In the genomic region with DNA sequence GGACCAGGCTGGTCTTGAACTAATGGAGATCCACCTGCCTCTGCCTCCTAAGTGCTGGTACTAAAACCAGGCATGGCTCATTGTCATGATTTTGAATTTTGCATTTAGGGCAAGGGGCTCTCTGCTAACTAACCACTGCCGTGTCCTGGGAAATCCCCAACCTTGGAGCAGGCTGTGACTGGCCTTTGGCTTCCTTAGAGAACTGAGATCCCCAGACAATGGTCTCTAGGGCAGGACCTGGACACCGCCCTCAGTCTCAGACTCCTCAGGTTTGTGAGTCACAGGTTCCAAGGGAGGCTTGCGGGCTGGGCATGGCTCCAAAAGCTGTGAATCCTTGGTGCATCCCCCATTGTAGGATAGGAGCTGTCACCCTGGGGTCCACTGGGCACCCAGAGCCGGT, we compare ENCODE assay signal across 16 mouse cellular contexts. TPM values are rescaled to one million over a fixed set of nuclear protein-coding genes. Genes with fewer than 3 reads are reported as not detected.
"Had no signal": no experiment of that assay in that cellular context is flagged by ENCODE, and none has a peak within 500 bp of the region (broad histone marks: within the 10 kb centered on the region; RNA-seq: fewer than 3 reads in every experiment).

No protein-coding gene starts in this region.

- H3K4me2 ChIP-seq: limb, embryonic 13.5 days; liver, embryonic 15.5 days; neural tube, embryonic 12.5 days had no signal

- H3K4me1 ChIP-seq: limb, embryonic 13.5 days; neural tube, embryonic 12.5 days had no signal

- H3K9ac ChIP-seq: limb, embryonic 13.5 days; liver, embryonic 15.5 days; neural tube, embryonic 12.5 days had no signal

- H3K27ac ChIP-seq: kidney, postnatal 0 days; limb, embryonic 13.5 days; liver, embryonic 15.5 days; neural tube, embryonic 12.5 days; stomach, postnatal 0 days had no signal

- H3K4me3 ChIP-seq: limb, embryonic 13.5 days; liver, embryonic 15.5 days; myocyte; neural tube, embryonic 12.5 days had no signal

- H3K27me3 ChIP-seq: limb, embryonic 13.5 days; liver, embryonic 15.5 days; neural tube, embryonic 12.5 days had no signal

- H3K9me3 ChIP-seq: limb, embryonic 13.5 days; liver, embryonic 15.5 days; neural tube, embryonic 12.5 days had no signal

- DNase-seq: kidney, adult 9 months; kidney, postnatal 36 days; layer of hippocampus, adult 9-11 months; left cerebral cortex, postnatal 4 days; lung, adult 2 months; lung, postnatal 36 days; midbrain, embryonic 14.5 days; right cerebral cortex, postnatal 4 days; thymus, postnatal 25 days had no signal

- ATAC-seq: lung, postnatal 0 days had no signal

- H3K36me3 ChIP-seq: limb, embryonic 13.5 days; liver, embryonic 15.5 days; neural tube, embryonic 12.5 days had no signal

RNA-seq across cellular contexts. Expression of a gene that starts 5.8 kb away (rescaled TPM):
- polyA plus RNA-seq: myocyte had no signal
